Mouse (Mus musculus): Measurements from ENCODE around the gene Asb9. TPM values are rescaled to one million over a fixed set of nuclear protein-coding genes. Genes with fewer than 3 reads are reported as not detected.

Asb9 gene
- not detected in 2 replicates for polyA plus RNA-seq (2021; fragmentation: Nextera tagmentation)
- long read RNA-seq, experiment 1 = 0 reads
- long read RNA-seq, experiment 2 = 0 reads

GRCm38 (mm10) chrX:164505709-164506498 lies at the start of gene Asb9:
Gene Asb9, plus strand, starts transcription at chrX:164506327.

Other genes with a start within 250 kb of the Asb9 start
- 0.19 and 0.33 TPM in 2 replicates for gene Bmx, start 248.1 kb upstream of the Asb9 start, polyA plus RNA-seq (2021; fragmentation: Nextera tagmentation)
- 13.2 and 13.9 TPM in 2 replicates for gene Pir, start 237.0 kb upstream of the Asb9 start, polyA plus RNA-seq (2021; fragmentation: Nextera tagmentation)
- gene Vegfd, start 132.9 kb upstream of the Asb9 start, polyA plus RNA-seq (2021; fragmentation: Nextera tagmentation) = 2.1 and 2.3 TPM in 2 replicates
- gene Piga, start 86.5 kb upstream of the Asb9 start, polyA plus RNA-seq (2021; fragmentation: Nextera tagmentation) = 2.0 and 2.2 TPM in 2 replicates
- gene Asb11, start 69.3 kb upstream of the Asb9 start, polyA plus RNA-seq (2021; fragmentation: Nextera tagmentation) = 1.7 and 1.8 TPM in 2 replicates

Measured in layer of hippocampus, adult 6 months (tissue).